In the genomic region with DNA sequence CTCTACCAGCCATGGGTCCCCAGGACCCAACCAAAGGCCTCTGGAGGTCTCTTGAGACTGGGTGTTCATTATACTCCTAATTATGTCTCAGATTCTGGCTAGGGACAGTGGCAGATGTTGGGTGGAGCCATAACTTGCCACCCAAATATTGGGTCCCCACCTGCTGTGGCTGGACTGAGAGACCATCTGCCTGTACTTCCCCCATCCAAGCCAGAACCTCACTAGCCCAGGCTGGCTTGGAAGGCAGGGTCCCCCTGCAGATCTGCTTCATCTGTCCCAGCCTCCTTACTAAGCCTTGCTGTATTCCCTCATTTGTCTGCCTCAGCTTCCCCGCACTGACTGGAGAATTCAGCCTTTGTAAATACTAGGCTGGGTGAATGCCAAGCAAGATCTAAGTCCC, we compare ENCODE assay signal across 26 mouse cellular contexts. TPM values are rescaled to one million over a fixed set of nuclear protein-coding genes. Genes with fewer than 3 reads are reported as not detected.
DNase-seq lines count a peak whose midpoint lies in the region; ATAC-seq lines count a peak whose summit lies in the region.
"Had no signal": no experiment of that assay in that cellular context is flagged by ENCODE, and none has a peak within 500 bp of the region (broad histone marks: within the 10 kb centered on the region; RNA-seq: fewer than 3 reads in every experiment).

No protein-coding gene starts in this region.

- no peak overlapping the region for H3K27ac ChIP-seq in kidney, embryonic 14.5 days (ENCODE audit: low read depth, low read length)
- H3K27ac ChIP-seq in midbrain, embryonic 12.5 days (replicated peaks) = 0 out of 2 replicates have a peak overlapping the region, but pooled peaks have one; percentile 6
- no peak overlapping the region for H3K27ac ChIP-seq in midbrain, embryonic 13.5 days
- H3K27ac ChIP-seq: embryonic facial prominence, embryonic 10.5 days; embryonic facial prominence, embryonic 13.5 days; forebrain, embryonic 12.5 days; forebrain, embryonic 15.5 days; heart, embryonic 15.5 days; hindbrain, embryonic 14.5 days had no signal

- no peak overlapping the region for H3K4me2 ChIP-seq in kidney, embryonic 14.5 days (replicated peaks; ENCODE audit: low read depth, low read length)
- no peak overlapping the region for H3K4me2 ChIP-seq in midbrain, embryonic 12.5 days (replicated peaks)
- no peak overlapping the region for H3K4me2 ChIP-seq in midbrain, embryonic 13.5 days (replicated peaks)
- H3K4me2 ChIP-seq: embryonic facial prominence, embryonic 13.5 days; forebrain, embryonic 12.5 days; forebrain, embryonic 15.5 days; heart, embryonic 12.5 days; heart, embryonic 15.5 days; hindbrain, embryonic 14.5 days had no signal

- H3K4me3 ChIP-seq in kidney, embryonic 14.5 days (ENCODE audit: low read length) = no peak overlapping the region
- H3K4me3 ChIP-seq in midbrain, embryonic 12.5 days = no peak overlapping the region
- H3K4me3 ChIP-seq in midbrain, embryonic 13.5 days (replicated peaks) = no peak overlapping the region
- H3K4me3 ChIP-seq: embryonic facial prominence, embryonic 10.5 days; embryonic facial prominence, embryonic 13.5 days; erythroblast, embryonic 14.5 days; forebrain, embryonic 12.5 days; forebrain, embryonic 15.5 days; heart, embryonic 12.5 days; heart, embryonic 15.5 days had no signal

- peak overlapping the region; percentile 18; the same call in 1 of the 2 replicates for H3K9ac ChIP-seq in kidney, embryonic 14.5 days (ENCODE audit: low read depth, low read length)
- H3K9ac ChIP-seq in midbrain, embryonic 12.5 days (replicated peaks) = no peak overlapping the region
- H3K9ac ChIP-seq in midbrain, embryonic 13.5 days (replicated peaks) = no peak overlapping the region
- H3K9ac ChIP-seq: embryonic facial prominence, embryonic 13.5 days; forebrain, embryonic 12.5 days; forebrain, embryonic 15.5 days; heart, embryonic 12.5 days; heart, embryonic 15.5 days; hindbrain, embryonic 14.5 days had no signal

- peaks cover 15% of the 10 kb centered on the region; the same call in 1 of the 2 replicates for H3K27me3 ChIP-seq in kidney, embryonic 14.5 days (ENCODE audit: control insufficient read depth, insufficient read depth, low read length)
- H3K27me3 ChIP-seq in midbrain, embryonic 12.5 days = peaks cover 52% of the 10 kb centered on the region
- peaks cover 50% of the 10 kb centered on the region for H3K27me3 ChIP-seq in midbrain, embryonic 13.5 days

- 85% methylated on average over 1 of the region's 1 CpGs for WGBS in kidney, embryonic 14.5 days
- 96% methylated on average over 1 of the region's 1 CpGs for WGBS in midbrain, embryonic 12.5 days
- WGBS in midbrain, embryonic 13.5 days = 86% methylated on average over 1 of the region's 1 CpGs

- no peak for ATAC-seq in kidney, embryonic 14.5 days (ENCODE audit: low FRiP score, low TSS enrichment)
- ATAC-seq in midbrain, embryonic 12.5 days (ENCODE audit: low FRiP score, low read depth) = no peak
- ATAC-seq in midbrain, embryonic 13.5 days = no peak
- ATAC-seq: activated CD4-positive, CD25-positive, alpha-beta regulatory T cell, adult 4 months; CD4-positive, CD25-positive, alpha-beta regulatory T cell, adult 4 months; forebrain, embryonic 15.5 days had no signal

- DNase-seq in cerebellum, postnatal 25 days = peak; percentile 43 to 44
- no peak for DNase-seq in cerebellum, adult 18-20 months
- DNase-seq in kidney, adult 11 months = no peak
- DNase-seq in spleen, postnatal 36 days (ENCODE audit: low spot score in 2 of 2) = no peak
- DNase-seq: adrenal gland, adult 8-10 months; adrenal gland, postnatal 25 days; cerebellum, adult 11-12 months; cerebellum, adult 9-11 months; embryo, embryonic 11 days; gastrocnemius, postnatal 25 days; heart, adult 18-20 months; heart, postnatal 10 days; heart, postnatal 36 days had no signal

- H3K36me3 ChIP-seq in kidney, embryonic 14.5 days (ENCODE audit: control insufficient read depth, insufficient read depth, low read length) = peaks cover 50% of the 10 kb centered on the region
- H3K36me3 ChIP-seq in midbrain, embryonic 12.5 days = peaks cover 51% of the 10 kb centered on the region
- peaks cover 55% of the 10 kb centered on the region for H3K36me3 ChIP-seq in midbrain, embryonic 13.5 days

- H3K9me3 ChIP-seq in kidney, embryonic 14.5 days (ENCODE audit: control insufficient read depth, low read length) = no peaks in the 10 kb centered on the region
- H3K9me3 ChIP-seq in midbrain, embryonic 12.5 days = no peaks in the 10 kb centered on the region
- no peaks in the 10 kb centered on the region for H3K9me3 ChIP-seq in midbrain, embryonic 13.5 days
- H3K9me3 ChIP-seq: embryonic facial prominence, embryonic 10.5 days; embryonic facial prominence, embryonic 13.5 days; forebrain, embryonic 12.5 days; forebrain, embryonic 15.5 days; heart, embryonic 12.5 days; heart, embryonic 15.5 days had no signal

- 0 out of 2 replicates have a peak, but pooled peaks cover 7% of the 10 kb centered on the region for H3K4me1 ChIP-seq in kidney, embryonic 14.5 days (ENCODE audit: control insufficient read depth, insufficient read depth, low read length)
- peaks cover 9% of the 10 kb centered on the region for H3K4me1 ChIP-seq in midbrain, embryonic 12.5 days
- H3K4me1 ChIP-seq in midbrain, embryonic 13.5 days (replicated peaks) = peaks cover 9% of the 10 kb centered on the region

RNA-seq across cellular contexts. Expression of gene Grin3b, which starts 2.3 kb away (rescaled TPM):
- polyA plus RNA-seq in kidney, embryonic 14.5 days (2014; fragmentation: Nextera tagmentation; extraction: Ambion mirVana) = 0.19 and 0.29 TPM in 2 replicates
- polyA plus RNA-seq in midbrain, embryonic 12.5 days (2016; fragmentation: Nextera tagmentation; extraction: Ambion mirVana) = 0.39 and 0.54 TPM in 2 replicates
- polyA plus RNA-seq in midbrain, embryonic 13.5 days (2015; fragmentation: Nextera tagmentation; extraction: Ambion mirVana) = 0.24 and 0.57 TPM in 2 replicates
- polyA plus RNA-seq: activated CD4-positive, CD25-positive, alpha-beta regulatory T cell, adult 4 months; erythroblast, embryonic 14.5 days had no signal

RNA-seq across cellular contexts. Expression of gene Wdr18, which starts 8.2 kb away (rescaled TPM):
- 132 and 147 TPM in 2 replicates for polyA plus RNA-seq in kidney, embryonic 14.5 days (2014; fragmentation: Nextera tagmentation; extraction: Ambion mirVana)
- polyA plus RNA-seq in midbrain, embryonic 12.5 days (2016; fragmentation: Nextera tagmentation; extraction: Ambion mirVana) = 90.4 and 97.0 TPM in 2 replicates
- polyA plus RNA-seq in midbrain, embryonic 13.5 days (2015; fragmentation: Nextera tagmentation; extraction: Ambion mirVana) = 76.7 and 78.4 TPM in 2 replicates

RNA-seq across cellular contexts. Expression of gene Tmem259, which starts 15.9 kb away (rescaled TPM):
- 18.8 and 27.8 TPM in 2 replicates for polyA plus RNA-seq in kidney, embryonic 14.5 days (2014; fragmentation: Nextera tagmentation; extraction: Ambion mirVana)
- polyA plus RNA-seq in midbrain, embryonic 12.5 days (2016; fragmentation: Nextera tagmentation; extraction: Ambion mirVana) = 19.3 and 20.9 TPM in 2 replicates
- polyA plus RNA-seq in midbrain, embryonic 13.5 days (2015; fragmentation: Nextera tagmentation; extraction: Ambion mirVana) = 13.7 and 16.7 TPM in 2 replicates

RNA-seq across cellular contexts. Expression of gene Cnn2, which starts 20.2 kb away (rescaled TPM):
- 186 and 220 TPM in 2 replicates for polyA plus RNA-seq in kidney, embryonic 14.5 days (2014; fragmentation: Nextera tagmentation; extraction: Ambion mirVana)
- 109 and 168 TPM in 2 replicates for polyA plus RNA-seq in midbrain, embryonic 12.5 days (2016; fragmentation: Nextera tagmentation; extraction: Ambion mirVana)
- 29.5 and 37.1 TPM in 2 replicates for polyA plus RNA-seq in midbrain, embryonic 13.5 days (2015; fragmentation: Nextera tagmentation; extraction: Ambion mirVana)

RNA-seq across cellular contexts. Expression of gene Abca7, which starts 28.1 kb away (rescaled TPM):
- polyA plus RNA-seq in kidney, embryonic 14.5 days (2014; fragmentation: Nextera tagmentation; extraction: Ambion mirVana) = 1.8 and 2.7 TPM in 2 replicates
- polyA plus RNA-seq in midbrain, embryonic 12.5 days (2016; fragmentation: Nextera tagmentation; extraction: Ambion mirVana) = 7.6 and 8.5 TPM in 2 replicates
- 5.4 and 5.8 TPM in 2 replicates for polyA plus RNA-seq in midbrain, embryonic 13.5 days (2015; fragmentation: Nextera tagmentation; extraction: Ambion mirVana)

Comparison
In these comparisons a context has a peak if more than half of its experiments do, and no peak if none do; other contexts are left out.
1. DNase-seq: peak in cerebellum, postnatal 25 days (2 of 2); none in cerebellum, adult 18-20 months (0 of 2), kidney, adult 11 months (single experiment) and spleen, postnatal 36 days (0 of 2).